Mouse (Mus musculus) megakaryocyte-erythroid progenitor cell, adult 5-6 weeks (primary cell): Measurements from ENCODE around the gene Ino80e. TPM values are rescaled to one million over a fixed set of nuclear protein-coding genes. Genes with fewer than 3 reads are reported as not detected.
A peak's percentile ranks its signal among the peaks of the same experiment; 100 is the strongest.
"Not testable (repeated sequence)": the region's sequence is repeated elsewhere in the genome, so short reads cannot be mapped to it uniquely, and the experiment has no call there.

Source experiments
- ATAC-seq: replicated peaks from 2 replicates; pipeline ENCODE4 v1.8.0; 2016; ENCODE audit warnings: mild to moderate bottlenecking, inconsistent platforms; ENCODE audit not compliant: severe bottlenecking, poor library complexity, low FRiP score, low TSS enrichment
- total RNA-seq, 2 experiments: library from RNA; stranded (forward) in 1 of 2; stranded (reverse) in 1 of 2; fragments of 200-1000, 215-1000 nt in 1 of 2; fragments of >200 nt in 1 of 2; fragmentation: Nextera tagmentation in 1 of 2; gene quantifications; 2 replicates each; pipeline ENCODE4 v1.2.3; 2014 to 2017

Gene Ino80e
- 124 and 132 TPM in 2 replicates for total RNA-seq (2014; fragmentation: Nextera tagmentation)
- total RNA-seq (2017) = 29.4 and 45.6 TPM in 2 replicates

GRCm38 (mm10) chr7:126862147-126862784 is at the start of gene Ino80e:
Gene Ino80e, minus strand, starts transcription at chr7:126862377.
- ATAC-seq = peak; percentile 68

DNA sequence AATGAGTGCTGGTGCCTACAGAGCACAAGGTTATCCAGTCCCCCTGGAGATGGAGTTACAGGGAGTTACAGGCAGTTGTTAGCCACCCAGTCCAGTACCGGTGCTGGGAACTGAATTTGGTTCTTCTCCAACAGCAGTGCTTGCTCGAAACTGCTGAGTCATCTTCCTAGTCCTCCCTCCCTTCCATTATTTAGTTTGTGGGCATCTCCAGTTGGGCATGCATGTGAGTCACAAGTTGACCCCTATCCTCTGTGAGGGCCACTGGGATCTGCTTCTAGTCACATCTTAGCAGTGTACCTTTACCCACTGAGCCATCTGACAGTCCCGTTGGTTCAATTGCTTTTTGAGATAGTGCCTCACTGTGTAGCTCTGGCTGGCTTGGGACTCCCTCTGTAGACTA is 43.4 kb upstream of the Ino80e start:
- ATAC-seq = no peak; the same call in 1 of the 2 replicates

DNA sequence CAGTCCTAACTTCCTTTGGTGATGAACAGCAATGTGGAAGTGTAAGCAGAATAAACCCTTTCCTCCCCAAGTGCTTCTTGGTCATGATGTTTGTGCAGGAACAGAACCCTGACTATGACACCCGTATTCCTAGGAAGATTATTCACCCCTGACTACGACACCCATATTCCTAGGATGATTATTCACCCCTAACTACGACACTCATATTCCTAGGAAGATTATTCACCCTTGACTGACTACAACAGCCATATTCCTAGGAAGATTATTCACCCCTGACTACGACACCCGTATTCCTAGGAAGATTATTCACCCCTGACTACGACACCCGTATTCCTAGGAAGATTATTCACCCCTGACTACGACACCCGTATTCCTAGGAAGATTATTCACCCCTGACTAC is 37.6 kb upstream of the Ino80e start:
- ATAC-seq = not testable (repeated sequence)

- peak; percentile 94 for ATAC-seq
Observed at GRCm38 (mm10) chr7:126898102-126898990, 36.2 kb upstream of the Ino80e start.

GRCm38 (mm10) chr7:126897390-126898101 is 35.4 kb upstream of the Ino80e start:
- peak; percentile 72 for ATAC-seq

DNA sequence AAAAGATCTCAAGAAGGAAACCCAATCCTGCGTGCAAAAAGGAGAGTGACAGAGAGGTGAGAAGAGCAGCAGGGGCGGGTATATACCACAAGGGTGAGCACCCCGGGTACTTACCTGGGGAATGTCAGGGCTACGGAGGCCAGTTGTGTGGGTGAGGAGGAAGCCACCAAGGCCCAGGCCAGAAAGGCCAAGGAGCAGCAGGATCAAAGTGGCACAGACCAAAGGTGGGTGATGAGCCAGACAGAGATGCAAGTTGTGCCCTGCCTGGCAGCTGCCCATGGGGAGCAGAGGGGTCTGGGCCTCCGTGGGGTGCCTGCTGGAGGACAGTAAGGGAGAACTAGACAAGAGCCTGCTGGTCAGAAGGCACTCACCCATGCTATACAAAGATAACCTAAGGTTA is 34.7 kb upstream of the Ino80e start:
- ATAC-seq = no peak

DNA sequence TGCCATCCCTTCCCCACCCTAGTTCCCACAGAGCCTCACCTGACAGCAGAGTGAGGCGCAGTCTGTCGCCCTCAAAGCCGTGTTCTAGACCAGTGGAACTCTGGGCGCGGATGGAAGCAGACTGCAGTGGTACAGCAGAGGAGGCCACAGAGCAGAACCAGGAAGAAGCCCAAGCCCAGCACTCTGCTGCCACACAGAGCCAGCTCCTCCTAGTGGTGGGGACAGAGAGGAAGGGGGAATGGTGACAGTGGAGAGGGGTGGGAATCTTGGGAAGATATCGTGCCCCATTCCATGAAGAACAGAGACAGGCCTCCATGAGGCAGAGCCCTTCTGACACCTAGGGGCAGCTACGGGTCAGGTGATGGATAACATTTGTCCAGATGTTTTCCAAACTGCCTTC is 26.7 kb upstream of the Ino80e start:
- no peak for ATAC-seq

GRCm38 (mm10) chr7:126887281-126887680 is 25.1 kb upstream of the Ino80e start:
- ATAC-seq = no peak

- ATAC-seq = peak; percentile 95
Observed at GRCm38 (mm10) chr7:126884286-126885164, 22.3 kb upstream of the Ino80e start, which contains the start of gene Taok2. Gene Taok2, minus strand, starts transcription at chr7:126884703.

DNA sequence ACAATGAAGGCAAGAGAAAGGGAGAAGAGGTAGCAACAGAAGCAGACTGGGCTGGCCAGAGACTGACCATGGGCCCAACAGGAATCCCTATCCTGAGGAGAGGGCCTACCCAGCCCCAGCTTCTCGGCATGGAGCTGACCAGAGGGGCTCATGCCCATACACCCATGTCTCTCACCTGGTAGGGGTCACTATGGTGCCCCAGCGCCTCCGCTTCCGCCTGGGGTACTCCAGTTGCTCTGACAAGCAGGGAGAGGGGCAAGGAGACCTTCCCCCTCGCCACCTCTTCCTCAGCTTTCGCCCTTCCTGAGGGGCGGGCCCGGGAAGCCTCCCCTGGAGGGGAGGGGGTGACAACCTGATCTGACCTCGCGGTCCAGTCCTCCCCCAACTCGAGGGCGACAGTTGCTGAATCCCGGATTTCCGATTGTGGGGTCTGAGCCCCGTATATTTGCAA is 21.6 kb upstream of the Ino80e start:
- no peak for ATAC-seq

DNA sequence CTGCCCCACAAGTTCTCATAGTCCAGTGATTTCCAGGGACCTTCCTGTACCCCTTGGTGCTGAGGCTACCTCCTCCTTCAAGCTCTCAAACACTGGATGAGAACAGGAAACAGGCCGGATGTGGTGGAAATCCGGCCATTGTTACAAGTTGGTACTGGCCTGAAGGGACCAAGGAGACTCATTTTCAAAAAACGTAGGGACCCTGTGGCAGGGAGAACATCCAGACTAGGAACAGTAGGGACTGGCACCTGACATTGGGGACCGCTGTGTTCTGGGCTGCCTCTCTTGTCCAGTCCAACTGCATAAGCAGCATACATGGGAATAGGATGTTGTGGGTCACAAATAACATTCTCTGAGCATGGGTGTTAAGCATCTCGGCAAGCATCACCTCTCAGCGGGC is 18.9 kb upstream of the Ino80e start:
- no peak for ATAC-seq

DNA sequence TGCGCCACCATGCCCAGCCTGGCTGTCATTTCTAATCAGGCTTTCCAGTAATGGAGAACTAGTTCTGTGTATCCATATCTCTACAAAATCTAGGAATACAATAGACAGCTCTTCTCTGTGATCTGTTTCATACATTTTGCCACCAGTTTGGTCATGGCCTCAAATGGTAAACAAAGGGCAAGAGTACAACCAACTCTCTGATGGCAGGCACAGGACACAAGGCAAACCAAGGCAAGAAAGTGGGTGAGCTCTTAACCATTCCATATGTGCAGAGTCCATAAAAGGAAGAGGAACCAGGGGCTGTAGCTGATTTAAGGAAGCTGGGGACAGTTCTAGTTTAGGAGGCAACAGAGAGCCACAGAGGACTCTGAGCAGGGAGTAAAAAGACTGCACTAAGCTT is 15.1 kb upstream of the Ino80e start:
- no peak for ATAC-seq

GRCm38 (mm10) chr7:126870520-126870891 is 8.3 kb upstream of the Ino80e start:
- ATAC-seq = no peak

GRCm38 (mm10) chr7:126869780-126870519 is 7.8 kb upstream of the Ino80e start:
- no peak for ATAC-seq

DNA sequence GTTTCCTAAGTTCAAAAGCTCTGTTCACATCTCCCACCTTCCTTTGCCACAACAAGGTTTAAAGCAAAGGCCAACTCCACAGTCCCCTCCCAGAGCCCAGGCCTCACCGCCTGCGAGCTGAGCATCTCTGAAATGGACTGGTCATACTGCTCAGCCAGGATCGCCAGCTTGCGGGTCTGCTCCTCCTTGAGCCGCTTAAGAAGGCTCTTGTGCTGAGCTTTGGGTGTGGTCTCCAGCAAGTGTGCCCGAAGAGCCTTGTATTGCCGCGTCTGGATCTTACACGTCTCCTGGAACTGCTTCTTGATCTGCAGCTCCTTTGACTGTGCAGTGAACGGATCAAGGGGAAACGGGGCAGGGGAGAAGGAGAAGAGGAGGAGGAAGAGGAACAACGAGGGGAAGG is 5.8 kb upstream of the Ino80e start:
- ATAC-seq = no peak

GRCm38 (mm10) chr7:126867534-126867933 is 5.4 kb upstream of the Ino80e start:
- no peak for ATAC-seq

DNA sequence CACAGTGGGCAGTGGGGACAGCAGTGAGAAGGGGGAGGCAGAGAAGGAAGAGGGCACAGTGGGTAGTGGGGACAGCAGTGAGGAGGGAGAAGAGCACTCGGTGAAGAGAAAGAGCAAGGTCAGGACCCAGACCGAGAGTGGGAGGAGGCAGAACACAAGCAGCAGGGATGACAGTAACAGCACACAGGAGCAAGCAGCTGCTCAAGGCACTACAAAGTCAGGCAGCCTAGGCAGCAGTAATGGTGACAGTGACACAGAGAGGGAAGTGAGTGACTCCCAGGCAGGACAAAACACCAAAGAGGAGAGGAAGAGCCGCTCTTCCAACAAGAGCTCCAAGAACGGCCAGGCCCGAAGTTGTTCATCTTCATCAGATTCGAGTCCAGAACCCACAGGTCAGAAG is 1.6 kb upstream of the Ino80e start:
- ATAC-seq = no peak

GRCm38 (mm10) chr7:126861429-126862130 is 597 bp downstream of the Ino80e start, which contains the start of gene Hirip3:
Gene Hirip3, plus strand, starts transcription at chr7:126861972.
- ATAC-seq = peak; percentile 84
